Comparison of ENCODE assay signal across 8 mouse cellular contexts in the genomic region with DNA sequence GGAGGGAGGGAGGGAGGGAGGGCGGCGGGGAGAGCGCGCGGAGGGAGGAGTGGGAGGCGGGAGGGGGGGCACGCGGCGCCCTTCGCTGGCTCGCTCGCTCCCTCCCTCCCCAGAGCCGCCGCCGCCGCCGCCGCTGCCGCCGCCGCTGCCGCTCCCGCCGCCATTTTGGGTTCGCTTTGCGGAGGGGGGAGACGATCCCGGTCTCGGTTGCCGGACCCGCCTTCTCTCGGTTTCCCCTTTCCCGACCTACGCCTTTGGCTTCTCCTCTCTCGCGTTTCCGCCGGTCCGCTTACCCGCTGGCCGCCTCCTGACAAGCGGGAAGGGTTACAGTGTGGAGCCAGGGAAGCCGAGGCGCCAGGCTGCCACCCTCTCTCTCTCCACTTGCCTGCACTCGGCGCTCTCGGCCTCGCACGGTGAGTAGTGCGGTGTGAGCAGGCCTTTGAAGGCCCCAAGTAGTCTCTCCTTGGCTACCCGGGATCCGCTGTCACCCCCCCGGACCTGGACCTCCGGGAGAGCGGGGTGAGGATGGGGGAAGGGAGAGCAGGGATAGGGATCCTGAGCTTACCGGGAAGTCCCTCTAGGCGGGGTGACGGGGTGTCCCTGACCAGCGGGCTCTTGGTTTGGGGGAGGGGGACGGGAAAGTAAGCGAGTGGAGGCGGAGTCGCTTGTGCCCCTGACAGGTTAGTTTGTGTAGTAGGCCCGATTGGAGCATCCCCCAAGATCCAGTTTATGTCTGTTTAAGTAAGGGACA. TPM values are rescaled to one million over a fixed set of nuclear protein-coding genes. Genes with fewer than 3 reads are reported as not detected.
A peak's percentile ranks its signal among the peaks of the same experiment; 100 is the strongest.
DNase-seq lines count a peak whose midpoint lies in the region; ATAC-seq and TF ChIP-seq lines count a peak whose summit lies in the region.

A gene (plus strand): TSS at position 47 of the 751 bp plus-strand sequence.
A gene (minus strand): TSS at position 606 of the 751 bp plus-strand sequence.

- TF ChIP-seq CTCF in E14TG2a.4 (conservative IDR thresholded peaks at IDR 0.05; ENCODE audit: low read length), result no peak

- H3K27ac ChIP-seq in brown adipose tissue, adult 24 weeks (replicated peaks; ENCODE audit: low read depth, low read length), result peak within 1 kb of the TSS; percentile 99
- peak within 1 kb of the TSS; percentile 100 for H3K27ac ChIP-seq in forebrain, embryonic 12.5 days
- H3K27ac ChIP-seq in heart, embryonic 16.5 days (ENCODE audit: low read length), result peak within 1 kb of the TSS; percentile 100
- H3K27ac ChIP-seq in liver, embryonic 15.5 days (replicated peaks), result peak within 1 kb of the TSS; percentile 98
- peak within 1 kb of the TSS; percentile 97 for H3K27ac ChIP-seq in neural tube, embryonic 11.5 days (ENCODE audit: low read depth, low read length)

- peak within 1 kb of the TSS; percentile 93 for H3K9ac ChIP-seq in forebrain, embryonic 12.5 days
- H3K9ac ChIP-seq in heart, embryonic 16.5 days (ENCODE audit: low read length), result peak within 1 kb of the TSS; percentile 99
- H3K9ac ChIP-seq in liver, embryonic 15.5 days, result peak within 1 kb of the TSS; percentile 97
- H3K9ac ChIP-seq in neural tube, embryonic 11.5 days (ENCODE audit: low read length), result peak within 1 kb of the TSS; percentile 87

- H3K4me2 ChIP-seq in forebrain, embryonic 12.5 days, result peak within 1 kb of the TSS; percentile 74
- H3K4me2 ChIP-seq in heart, embryonic 16.5 days (ENCODE audit: low read depth, low read length), result peak within 1 kb of the TSS; percentile 80
- peak within 1 kb of the TSS; percentile 88 for H3K4me2 ChIP-seq in liver, embryonic 15.5 days
- H3K4me2 ChIP-seq in neural tube, embryonic 11.5 days (ENCODE audit: low read depth), result peak within 1 kb of the TSS; percentile 67

- no peaks in the 10 kb centered on the region for H3K9me3 ChIP-seq in E14TG2a.4 (ENCODE audit: low read length)
- H3K9me3 ChIP-seq in forebrain, embryonic 12.5 days, result no peaks in the 10 kb centered on the region
- no peaks in the 10 kb centered on the region for H3K9me3 ChIP-seq in heart, embryonic 16.5 days (replicated peaks; ENCODE audit: control insufficient read depth, low read length)
- no peaks in the 10 kb centered on the region for H3K9me3 ChIP-seq in liver, embryonic 15.5 days (replicated peaks)
- no peaks in the 10 kb centered on the region for H3K9me3 ChIP-seq in neural tube, embryonic 11.5 days (ENCODE audit: control insufficient read depth, low read length)

- ATAC-seq in forebrain, embryonic 12.5 days (ENCODE audit: low FRiP score), result peak; percentile 83
- peak; percentile 67 for ATAC-seq in heart, embryonic 16.5 days (replicated peaks; ENCODE audit: extremely low read depth, insufficient read depth, low FRiP score)
- peak; percentile 61 for ATAC-seq in liver, embryonic 15.5 days (ENCODE audit: insufficient read depth)
- peak; percentile 76 for ATAC-seq in neural tube, embryonic 11.5 days (ENCODE audit: insufficient read depth, low FRiP score, low TSS enrichment)

- DNase-seq in kidney, postnatal 25 days, result peak; percentile 72 to 89
- peak; percentile 85 for DNase-seq in neural tube, embryonic 11.5 days (ENCODE audit: low spot score)
- peak; percentile 87 for DNase-seq in testis, postnatal 10 days (ENCODE audit: low spot score)

- H3K4me3 ChIP-seq in E14TG2a.4 (replicated peaks; ENCODE audit: low read length), result peak within 1 kb of the TSS; percentile 97
- peak within 1 kb of the TSS; percentile 97 for H3K4me3 ChIP-seq in brown adipose tissue, adult 24 weeks (ENCODE audit: insufficient read depth, low read depth, low read length)
- peak within 1 kb of the TSS; percentile 82 for H3K4me3 ChIP-seq in forebrain, embryonic 12.5 days (replicated peaks)
- H3K4me3 ChIP-seq in heart, embryonic 16.5 days (ENCODE audit: low read length), result peak within 1 kb of the TSS; percentile 98
- peak within 1 kb of the TSS; percentile 86 for H3K4me3 ChIP-seq in liver, embryonic 15.5 days (replicated peaks)
- peak within 1 kb of the TSS; percentile 64 for H3K4me3 ChIP-seq in neural tube, embryonic 11.5 days (ENCODE audit: low read depth, low read length)

- no peaks in the 10 kb centered on the region for H3K36me3 ChIP-seq in E14TG2a.4 (ENCODE audit: insufficient read depth, low read length)
- no peaks in the 10 kb centered on the region for H3K36me3 ChIP-seq in forebrain, embryonic 12.5 days (replicated peaks)
- H3K36me3 ChIP-seq in heart, embryonic 16.5 days (ENCODE audit: control insufficient read depth, insufficient read depth), result no peaks in the 10 kb centered on the region
- no peaks in the 10 kb centered on the region for H3K36me3 ChIP-seq in liver, embryonic 15.5 days (replicated peaks)
- no peaks in the 10 kb centered on the region for H3K36me3 ChIP-seq in neural tube, embryonic 11.5 days (ENCODE audit: control insufficient read depth, insufficient read depth, low read length)

- no peaks in the 10 kb centered on the region for H3K27me3 ChIP-seq in E14TG2a.4 (ENCODE audit: insufficient read depth, low read length)
- no peaks in the 10 kb centered on the region for H3K27me3 ChIP-seq in forebrain, embryonic 12.5 days
- no peaks in the 10 kb centered on the region for H3K27me3 ChIP-seq in heart, embryonic 16.5 days (ENCODE audit: control insufficient read depth, insufficient read depth, low read length)
- H3K27me3 ChIP-seq in liver, embryonic 15.5 days, result no peaks in the 10 kb centered on the region
- no peaks in the 10 kb centered on the region for H3K27me3 ChIP-seq in neural tube, embryonic 11.5 days (ENCODE audit: control insufficient read depth, insufficient read depth, low read length)

- peaks cover 36% of the 10 kb centered on the region for H3K4me1 ChIP-seq in E14TG2a.4 (replicated peaks; ENCODE audit: low read depth, low read length)
- no peaks in the 10 kb centered on the region for H3K4me1 ChIP-seq in brown adipose tissue, adult 24 weeks (ENCODE audit: control insufficient read depth, insufficient read depth, insufficient read length, low read length)
- peaks cover 36% of the 10 kb centered on the region for H3K4me1 ChIP-seq in forebrain, embryonic 12.5 days
- peaks cover 16% of the 10 kb centered on the region for H3K4me1 ChIP-seq in heart, embryonic 16.5 days (ENCODE audit: control insufficient read depth, insufficient read depth, low read length)
- H3K4me1 ChIP-seq in liver, embryonic 15.5 days (replicated peaks), result peaks cover 47% of the 10 kb centered on the region
- peaks cover 8% of the 10 kb centered on the region for H3K4me1 ChIP-seq in neural tube, embryonic 11.5 days (ENCODE audit: control insufficient read depth, insufficient read depth, low read length)

- under 1% methylated on average over 47 of the region's 64 CpGs for WGBS in forebrain, embryonic 12.5 days
- under 1% methylated on average over 37 of the region's 64 CpGs for WGBS in heart, embryonic 16.5 days
- under 1% methylated on average over 48 of the region's 64 CpGs for WGBS in liver, embryonic 15.5 days (ENCODE audit: insufficient replicate concordance)
- under 1% methylated on average over 35 of the region's 64 CpGs for WGBS in neural tube, embryonic 11.5 days

RNA-seq across cellular contexts. Expression of the first gene that starts in this region (rescaled TPM):
- polyA plus RNA-seq in brown adipose tissue, adult 24 weeks (2012; ENCODE audit: insufficient read depth, insufficient read length, missing spikeins), result 10.6 and 14.2 TPM in 2 replicates
- polyA plus RNA-seq in forebrain, embryonic 12.5 days (2016; fragmentation: Nextera tagmentation; extraction: Ambion mirVana), result 22.1 and 23.6 TPM in 2 replicates
- polyA plus RNA-seq in heart, embryonic 16.5 days (2015; fragmentation: Nextera tagmentation; extraction: Ambion mirVana), result 14.5 and 15.6 TPM in 2 replicates
- 4.8 and 5.2 TPM in 2 replicates for polyA plus RNA-seq in liver, embryonic 15.5 days (2015; fragmentation: Nextera tagmentation; extraction: Ambion mirVana)
- polyA plus RNA-seq in neural tube, embryonic 11.5 days (2014; fragmentation: Nextera tagmentation; extraction: Ambion mirVana), result 12.3 and 13.8 TPM in 2 replicates

RNA-seq across cellular contexts. Expression of the second gene that starts in this region (rescaled TPM):
- polyA plus RNA-seq in brown adipose tissue, adult 24 weeks (2012; ENCODE audit: insufficient read depth, insufficient read length, missing spikeins), result 137 and 144 TPM in 2 replicates
- 135 and 138 TPM in 2 replicates for polyA plus RNA-seq in forebrain, embryonic 12.5 days (2016; fragmentation: Nextera tagmentation; extraction: Ambion mirVana)
- 145 and 148 TPM in 2 replicates for polyA plus RNA-seq in heart, embryonic 16.5 days (2015; fragmentation: Nextera tagmentation; extraction: Ambion mirVana)
- polyA plus RNA-seq in liver, embryonic 15.5 days (2015; fragmentation: Nextera tagmentation; extraction: Ambion mirVana), result 84.3 and 88.9 TPM in 2 replicates
- 165 and 168 TPM in 2 replicates for polyA plus RNA-seq in neural tube, embryonic 11.5 days (2014; fragmentation: Nextera tagmentation; extraction: Ambion mirVana)

Comparison
In these comparisons a context has a peak if more than half of its experiments do, and no peak if none do; other contexts are left out.
1. Peak in every context shown above with its lines: DNase-seq, ATAC-seq, H3K4me3 ChIP-seq and H3K27ac ChIP-seq.